Mouse (Mus musculus): ENCODE results near the gene Pdilt. TPM values are rescaled to one million over a fixed set of nuclear protein-coding genes. Genes with fewer than 3 reads are reported as not detected.
"Not testable (repeated sequence)": the region's sequence is repeated elsewhere in the genome, so short reads cannot be mapped to it uniquely, and the experiment has no call there.

The Pdilt gene
- 0.13 and 0.16 TPM in 2 replicates for polyA plus RNA-seq (2014; fragmentation: Nextera tagmentation; extraction: Ambion mirVana)

GRCm38 (mm10) chr7:119523389-119523788, at the start of gene Pdilt:
Gene Pdilt (minus strand): TSS chr7:119523489.
- Histone ChIP-seq H3K9ac (replicated peaks; ENCODE audit: low read length) (no peak within 1 kb of the TSS), H3K4me3 (replicated peaks; ENCODE audit: low read depth, low read length) (no peak within 1 kb of the TSS), H3K27ac (replicated peaks; ENCODE audit: low read depth, low read length) (no peak within 1 kb of the TSS), H3K36me3 (ENCODE audit: control insufficient read depth, insufficient read depth, low read length) (no peaks in the 10 kb centered on the region), H3K9me3 (ENCODE audit: control insufficient read depth, low read length) (no peaks in the 10 kb centered on the region), H3K4me1 (ENCODE audit: control insufficient read depth, insufficient read depth, low read length) (no peaks in the 10 kb centered on the region), H3K27me3 (ENCODE audit: control insufficient read depth, insufficient read depth, low read length) (no peaks in the 10 kb centered on the region), H3K4me2 (ENCODE audit: low read length) (no peak within 1 kb of the TSS)
- no peak for ATAC-seq (ENCODE audit: low FRiP score, low TSS enrichment)
- no peak for DNase-seq
- WGBS = 83% methylated on average over 4 of the region's 4 CpGs

- not testable (repeated sequence) for H3K27ac ChIP-seq (replicated peaks; ENCODE audit: low read depth, low read length); H3K27me3 ChIP-seq (ENCODE audit: control insufficient read depth, insufficient read depth, low read length); H3K9me3 ChIP-seq (ENCODE audit: control insufficient read depth, low read length); ATAC-seq (ENCODE audit: low FRiP score, low TSS enrichment); H3K4me1 ChIP-seq (ENCODE audit: control insufficient read depth, insufficient read depth, low read length); H3K36me3 ChIP-seq (ENCODE audit: control insufficient read depth, insufficient read depth, low read length); H3K4me3 ChIP-seq (replicated peaks; ENCODE audit: low read depth, low read length); H3K4me2 ChIP-seq (ENCODE audit: low read length); DNase-seq; H3K9ac ChIP-seq (replicated peaks; ENCODE audit: low read length)
- 86% methylated on average over 2 of the region's 2 CpGs for WGBS
Measured at GRCm38 (mm10) chr7:119562476-119562875, 39.2 kb upstream of the Pdilt start.

GRCm38 (mm10) chr7:119561441-119561840, 38.2 kb upstream of the Pdilt start:
- ATAC-seq (ENCODE audit: low FRiP score, low TSS enrichment) = no peak
- Histone ChIP-seq H3K9me3 (ENCODE audit: control insufficient read depth, low read length) (no peaks in the 10 kb centered on the region), H3K36me3 (ENCODE audit: control insufficient read depth, insufficient read depth, low read length) (no peaks in the 10 kb centered on the region), H3K27ac (replicated peaks; ENCODE audit: low read depth, low read length) (no peak overlapping the region), H3K27me3 (ENCODE audit: control insufficient read depth, insufficient read depth, low read length) (no peaks in the 10 kb centered on the region), H3K9ac (replicated peaks; ENCODE audit: low read length) (no peak overlapping the region), H3K4me3 (replicated peaks; ENCODE audit: low read depth, low read length) (no peak overlapping the region), H3K4me1 (ENCODE audit: control insufficient read depth, insufficient read depth, low read length) (no peaks in the 10 kb centered on the region), H3K4me2 (ENCODE audit: low read length) (no peak overlapping the region)
- no peak for DNase-seq
- 58% methylated on average over 4 of the region's 4 CpGs for WGBS

GRCm38 (mm10) chr7:119560452-119560835, 37.2 kb upstream of the Pdilt start:
- no peaks in the 10 kb centered on the region for H3K9me3 ChIP-seq (ENCODE audit: control insufficient read depth, low read length)
- ATAC-seq (ENCODE audit: low FRiP score, low TSS enrichment) (no peak), DNase-seq (no peak)
- H3K27me3 ChIP-seq (ENCODE audit: control insufficient read depth, insufficient read depth, low read length) = no peaks in the 10 kb centered on the region
- H3K9ac ChIP-seq (replicated peaks; ENCODE audit: low read length) = no peak overlapping the region
- H3K36me3 ChIP-seq (ENCODE audit: control insufficient read depth, insufficient read depth, low read length) = no peaks in the 10 kb centered on the region
- H3K4me1 ChIP-seq (ENCODE audit: control insufficient read depth, insufficient read depth, low read length) = no peaks in the 10 kb centered on the region
- no peak overlapping the region for H3K27ac ChIP-seq (replicated peaks; ENCODE audit: low read depth, low read length)
- H3K4me3 ChIP-seq (replicated peaks; ENCODE audit: low read depth, low read length) = no peak overlapping the region
- no peak overlapping the region for H3K4me2 ChIP-seq (ENCODE audit: low read length)
- WGBS = 89% methylated on average over 3 of the region's 3 CpGs

DNA sequence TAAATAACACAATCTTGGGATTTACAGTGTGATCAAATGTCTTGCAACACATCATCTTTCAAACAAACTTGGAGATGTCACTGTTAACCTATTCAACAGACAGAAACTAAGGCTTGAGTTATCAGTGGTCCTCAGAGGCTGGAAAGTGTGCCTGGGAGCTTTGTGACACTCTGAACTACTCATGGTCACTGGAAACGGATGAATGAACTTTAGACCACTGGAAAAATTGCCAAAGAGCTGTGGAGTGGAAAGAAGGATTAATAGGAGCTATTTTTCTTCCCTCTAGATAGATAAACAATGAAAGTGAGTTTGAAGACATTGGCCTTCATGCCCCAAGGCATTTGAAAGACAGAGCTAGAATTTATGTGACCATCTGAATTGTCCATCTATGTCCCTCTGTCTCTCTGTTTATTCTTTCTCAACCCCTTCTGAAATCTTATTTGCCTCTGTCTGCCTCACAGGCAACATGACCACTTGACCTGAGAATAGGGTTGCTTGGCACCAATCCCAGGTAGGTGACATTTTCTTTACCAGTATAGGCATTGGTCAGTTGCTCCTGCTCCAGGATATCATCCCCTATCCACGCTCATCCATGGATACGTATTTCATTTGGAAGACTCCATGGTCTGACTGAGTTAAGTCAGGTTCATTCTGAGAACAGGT, 36.6 kb upstream of the Pdilt start:
- 85% methylated on average over 3 of the region's 3 CpGs for WGBS

DNA sequence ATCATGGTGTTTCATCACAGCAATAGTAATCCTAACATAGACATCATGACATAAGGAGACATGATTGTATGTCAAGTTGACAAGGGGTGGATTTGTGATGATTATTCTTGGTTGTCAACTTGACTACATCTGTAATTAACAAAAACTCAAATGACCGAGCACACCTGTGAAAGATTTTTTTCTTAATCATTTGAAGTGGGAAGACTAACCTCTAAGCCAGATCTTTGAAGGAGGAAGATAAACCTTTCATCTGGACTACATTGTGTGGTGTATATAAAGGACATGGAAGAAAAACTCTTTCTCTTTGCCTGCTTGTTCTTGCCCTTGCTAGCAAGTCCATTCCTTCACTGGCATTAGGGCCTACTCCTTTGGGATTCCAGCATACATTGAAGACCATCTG, 30.8 kb upstream of the Pdilt start, which contains the start of gene Acsm2:
Acsm2 (plus strand) TSS at position 301 of the 400 bp plus-strand sequence.
- DNase-seq (no peak), ATAC-seq (ENCODE audit: low FRiP score, low TSS enrichment) (no peak)
- no peak within 1 kb of the TSS for H3K27ac ChIP-seq (replicated peaks; ENCODE audit: low read depth, low read length)
- H3K9ac ChIP-seq (replicated peaks; ENCODE audit: low read length) = no peak within 1 kb of the TSS
- no peaks in the 10 kb centered on the region for H3K9me3 ChIP-seq (ENCODE audit: control insufficient read depth, low read length)
- no peaks in the 10 kb centered on the region for H3K4me1 ChIP-seq (ENCODE audit: control insufficient read depth, insufficient read depth, low read length)
- 78% methylated on average over 1 of the region's 1 CpGs for WGBS
- H3K27me3 ChIP-seq (ENCODE audit: control insufficient read depth, insufficient read depth, low read length) = no peaks in the 10 kb centered on the region
- H3K36me3 ChIP-seq (ENCODE audit: control insufficient read depth, insufficient read depth, low read length) = no peaks in the 10 kb centered on the region
- H3K4me2 ChIP-seq (ENCODE audit: low read length) = no peak within 1 kb of the TSS
- no peak within 1 kb of the TSS for H3K4me3 ChIP-seq (replicated peaks; ENCODE audit: low read depth, low read length)

More for the DNA sequence above, 36.6 kb upstream of the Pdilt start:
- Histone ChIP-seq H3K27ac (replicated peaks; ENCODE audit: low read depth, low read length) (no peak overlapping the region), H3K4me2 (ENCODE audit: low read length) (no peak overlapping the region), H3K27me3 (ENCODE audit: control insufficient read depth, insufficient read depth, low read length) (no peaks in the 10 kb centered on the region), H3K9me3 (ENCODE audit: control insufficient read depth, low read length) (no peaks in the 10 kb centered on the region), H3K4me3 (replicated peaks; ENCODE audit: low read depth, low read length) (no peak overlapping the region), H3K36me3 (ENCODE audit: control insufficient read depth, insufficient read depth, low read length) (no peaks in the 10 kb centered on the region), H3K4me1 (ENCODE audit: control insufficient read depth, insufficient read depth, low read length) (no peaks in the 10 kb centered on the region), H3K9ac (replicated peaks; ENCODE audit: low read length) (no peak overlapping the region)
- DNase-seq (no peak), ATAC-seq (ENCODE audit: low FRiP score, low TSS enrichment) (no peak)

DNA sequence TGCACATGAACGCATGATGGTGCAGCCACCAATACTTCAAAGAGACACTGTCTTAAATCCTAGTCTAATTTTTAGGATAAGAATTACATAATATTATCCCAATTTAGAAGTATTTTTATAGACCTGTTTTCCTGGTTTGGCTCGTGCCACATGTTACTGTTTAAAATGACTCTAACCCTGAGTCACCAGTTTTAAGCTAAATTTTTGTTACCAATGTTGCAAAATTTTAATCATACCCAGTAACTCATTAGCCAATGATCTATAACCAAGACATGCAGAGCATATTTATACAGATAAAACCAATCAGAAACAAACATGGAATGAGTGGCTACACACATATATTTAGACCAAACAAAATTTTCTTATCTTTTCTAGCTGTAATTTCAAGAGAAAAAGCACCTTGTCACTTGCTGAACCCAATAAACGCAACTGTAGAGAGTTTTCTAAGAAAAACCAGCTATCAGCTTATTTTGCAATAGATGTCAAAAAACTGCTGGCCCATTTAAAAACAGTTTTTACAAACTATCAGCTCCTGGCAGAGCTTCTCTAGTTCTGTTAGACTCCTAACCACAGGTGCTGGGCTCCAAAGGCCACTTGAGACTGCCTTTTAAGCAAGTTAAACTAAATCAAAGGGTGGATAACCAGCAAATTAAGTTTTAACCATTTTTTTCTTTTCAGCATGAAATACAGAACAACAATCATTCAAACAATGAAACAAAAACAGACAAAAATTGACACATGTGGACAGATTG, 27.4 kb upstream of the Pdilt start:
- Histone ChIP-seq H3K4me1 (ENCODE audit: control insufficient read depth, insufficient read depth, low read length) (no peaks in the 10 kb centered on the region), H3K4me3 (replicated peaks; ENCODE audit: low read depth, low read length) (no peak overlapping the region), H3K36me3 (ENCODE audit: control insufficient read depth, insufficient read depth, low read length) (no peaks in the 10 kb centered on the region), H3K9ac (replicated peaks; ENCODE audit: low read length) (no peak overlapping the region), H3K27ac (replicated peaks; ENCODE audit: low read depth, low read length) (no peak overlapping the region), H3K9me3 (ENCODE audit: control insufficient read depth, low read length) (no peaks in the 10 kb centered on the region), H3K27me3 (ENCODE audit: control insufficient read depth, insufficient read depth, low read length) (no peaks in the 10 kb centered on the region), H3K4me2 (ENCODE audit: low read length) (no peak overlapping the region)
- ATAC-seq (ENCODE audit: low FRiP score, low TSS enrichment) (no peak), DNase-seq (no peak)
- 94% methylated on average over 3 of the region's 3 CpGs for WGBS

GRCm38 (mm10) chr7:119545572-119545971, 22.3 kb upstream of the Pdilt start:
- Histone ChIP-seq H3K4me3 (replicated peaks; ENCODE audit: low read depth, low read length) (no peak overlapping the region), H3K4me1 (ENCODE audit: control insufficient read depth, insufficient read depth, low read length) (no peaks in the 10 kb centered on the region), H3K36me3 (ENCODE audit: control insufficient read depth, insufficient read depth, low read length) (no peaks in the 10 kb centered on the region), H3K4me2 (ENCODE audit: low read length) (no peak overlapping the region), H3K27ac (replicated peaks; ENCODE audit: low read depth, low read length) (no peak overlapping the region), H3K9me3 (ENCODE audit: control insufficient read depth, low read length) (no peaks in the 10 kb centered on the region), H3K27me3 (ENCODE audit: control insufficient read depth, insufficient read depth, low read length) (no peaks in the 10 kb centered on the region), H3K9ac (replicated peaks; ENCODE audit: low read length) (no peak overlapping the region)
- DNase-seq (no peak), ATAC-seq (ENCODE audit: low FRiP score, low TSS enrichment) (no peak)

- Histone ChIP-seq H3K9me3 (ENCODE audit: control insufficient read depth, low read length) (no peaks in the 10 kb centered on the region), H3K9ac (replicated peaks; ENCODE audit: low read length) (no peak overlapping the region), H3K4me3 (replicated peaks; ENCODE audit: low read depth, low read length) (no peak overlapping the region), H3K27me3 (ENCODE audit: control insufficient read depth, insufficient read depth, low read length) (no peaks in the 10 kb centered on the region), H3K27ac (replicated peaks; ENCODE audit: low read depth, low read length) (no peak overlapping the region), H3K4me1 (ENCODE audit: control insufficient read depth, insufficient read depth, low read length) (no peaks in the 10 kb centered on the region), H3K4me2 (ENCODE audit: low read length) (no peak overlapping the region), H3K36me3 (ENCODE audit: control insufficient read depth, insufficient read depth, low read length) (no peaks in the 10 kb centered on the region)
- ATAC-seq (ENCODE audit: low FRiP score, low TSS enrichment) (no peak), DNase-seq (no peak)
- WGBS = 82% methylated on average over 2 of the region's 2 CpGs
Measured at GRCm38 (mm10) chr7:119542445-119542844, 19.2 kb upstream of the Pdilt start.
